Mouse (Mus musculus) right cerebral cortex, postnatal 4 days (tissue): ENCODE measurements at regions not wholly inside any gene's neighbourhood (a gene's known extent, or its start where the extent isn't known, plus 50 kb on each side); places are given as distances from the start of the nearest gene placed in this dataset.
A peak's percentile ranks its signal among the peaks of the same experiment; 100 is the strongest.

Source experiments
- DNase-seq: peaks from one replicate; pipeline ENCODE4 v3.0.0-alpha.2; 2022

GRCm38 (mm10) chr6:100040459-100040984, 246.8 kb downstream of the Rybp start:
- DNase-seq, result no peak

- DNase-seq, result no peak
Measured at GRCm38 (mm10) chr6:100032701-100033100, 254.6 kb downstream of the Rybp start.

DNA sequence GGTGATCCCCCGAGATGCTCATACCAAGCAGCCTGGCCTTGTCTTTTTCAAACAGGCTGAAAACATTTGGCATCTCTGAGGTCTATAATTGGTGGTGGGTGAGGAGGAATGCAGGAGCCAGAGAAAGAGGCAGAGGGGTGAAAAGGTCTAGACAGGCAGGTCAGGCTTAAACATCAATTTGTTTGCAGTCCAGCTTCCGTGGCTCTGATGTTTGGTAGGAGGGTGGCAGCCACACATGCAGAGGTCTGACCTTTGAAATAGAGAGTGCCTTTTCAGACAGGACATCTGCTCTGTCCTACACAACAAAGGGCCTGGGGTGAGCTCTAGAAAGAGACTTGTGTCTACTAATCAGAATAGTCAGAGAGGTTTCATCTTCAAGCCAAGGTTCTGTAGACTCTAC, 256.8 kb downstream of the Rybp start:
- DNase-seq, result no peak

- DNase-seq, result no peak
Measured at GRCm38 (mm10) chr6:100030010-100030409, 257.3 kb downstream of the Rybp start.

- DNase-seq, result no peak
Measured at GRCm38 (mm10) chr6:100027524-100027923, 259.8 kb downstream of the Rybp start.

DNA sequence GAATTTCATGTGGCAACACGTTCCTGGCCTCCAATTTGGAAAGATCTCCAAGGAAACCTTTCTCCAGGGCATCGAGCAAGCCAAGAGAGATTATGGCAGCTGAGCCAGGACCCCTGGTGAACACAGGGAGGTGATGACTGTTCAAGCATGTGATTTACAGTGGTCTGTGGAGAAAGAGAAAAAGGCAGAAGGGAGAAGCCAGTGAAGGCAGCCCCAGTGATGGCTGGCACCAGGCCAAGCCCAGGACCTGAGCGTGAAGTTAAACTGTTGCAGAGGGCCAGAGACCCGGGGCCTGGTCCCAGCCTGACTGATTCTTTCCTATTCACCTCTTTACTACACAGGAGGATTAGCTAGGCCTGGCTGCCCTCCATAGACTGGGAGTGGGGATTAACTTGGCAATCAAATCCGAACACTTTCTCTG, 261.7 kb downstream of the Rybp start:
- DNase-seq, result peak; percentile 20

- DNase-seq, result no peak
Measured at GRCm38 (mm10) chr6:100023434-100024095, 263.7 kb downstream of the Rybp start.

DNA sequence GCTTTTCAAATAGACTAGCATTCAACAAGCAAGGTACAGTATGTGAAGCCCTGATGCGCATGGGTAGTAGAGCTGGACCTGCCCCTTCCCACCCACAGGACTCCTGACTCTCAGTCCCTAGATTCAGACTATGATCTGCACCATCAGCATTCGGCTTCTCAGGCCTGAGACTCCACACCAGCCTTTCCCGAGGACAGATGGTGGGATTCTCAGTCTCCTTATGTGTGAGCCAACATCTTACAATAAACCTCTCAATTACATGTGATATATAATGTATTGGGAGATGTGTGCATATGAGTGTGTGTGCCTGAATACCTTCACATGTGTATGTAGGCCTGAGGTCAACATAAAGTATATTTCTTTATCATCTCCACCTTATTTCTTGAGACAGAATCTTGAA, 268.3 kb downstream of the Rybp start:
- DNase-seq, result no peak

- no peak for DNase-seq
Measured at GRCm38 (mm10) chr6:100013949-100014348, 273.3 kb downstream of the Rybp start.

DNA sequence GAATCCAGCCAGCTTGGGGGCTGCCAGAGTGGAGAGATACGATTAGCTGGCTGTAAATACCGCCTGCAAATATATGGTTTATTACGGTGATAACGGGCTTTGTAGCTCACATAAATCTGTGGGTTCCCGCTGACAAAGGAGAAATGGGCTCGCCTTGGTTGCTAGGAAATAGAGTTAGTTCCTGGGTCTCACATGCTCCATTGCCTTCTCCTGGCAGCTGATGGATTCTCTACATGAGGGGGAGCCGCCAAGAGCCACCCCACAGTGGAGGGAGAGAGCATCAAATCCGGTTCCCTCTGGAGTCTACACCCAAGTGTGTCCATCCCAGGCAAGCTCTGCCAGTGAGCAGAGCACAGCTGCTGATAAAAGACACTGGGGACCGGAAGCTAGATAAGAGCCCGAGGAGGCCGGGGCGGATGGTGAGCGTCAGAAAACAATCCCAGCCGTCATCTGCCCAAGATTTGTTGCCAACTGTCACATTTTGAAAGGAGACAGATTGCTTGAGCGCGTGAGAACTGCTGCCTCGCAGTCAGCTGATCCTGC, 275.7 kb downstream of the Rybp start:
- DNase-seq, result peak; percentile 49

DNA sequence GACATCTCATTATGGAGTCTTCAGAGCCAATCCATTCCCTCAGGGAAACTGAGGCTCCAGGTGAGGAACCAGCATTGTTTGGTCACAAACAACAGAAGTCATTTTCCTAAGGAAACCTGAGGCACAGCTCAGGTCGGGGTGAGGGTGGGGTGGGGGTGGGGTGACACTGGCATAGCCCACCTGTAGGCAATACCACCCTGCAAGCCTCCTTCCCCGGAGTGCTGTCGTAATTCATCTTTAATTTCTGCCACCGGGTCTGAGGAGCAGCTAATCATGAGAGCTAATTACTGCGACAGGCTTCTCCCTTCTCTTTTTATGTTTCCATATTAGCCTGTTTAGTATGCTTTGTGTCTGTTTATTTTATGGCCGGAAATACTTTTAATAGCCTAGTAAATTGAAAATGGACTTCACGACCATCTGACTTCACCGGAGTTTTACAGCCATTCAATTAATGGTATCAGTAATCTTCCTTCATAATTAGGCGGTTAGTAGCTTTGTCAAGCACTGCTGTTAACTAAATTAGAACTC, 276.3 kb downstream of the Rybp start:
- DNase-seq, result no peak

GRCm38 (mm10) chr6:99999711-100000365, 273.6 kb upstream of the Prok2 start:
- DNase-seq, result no peak

DNA sequence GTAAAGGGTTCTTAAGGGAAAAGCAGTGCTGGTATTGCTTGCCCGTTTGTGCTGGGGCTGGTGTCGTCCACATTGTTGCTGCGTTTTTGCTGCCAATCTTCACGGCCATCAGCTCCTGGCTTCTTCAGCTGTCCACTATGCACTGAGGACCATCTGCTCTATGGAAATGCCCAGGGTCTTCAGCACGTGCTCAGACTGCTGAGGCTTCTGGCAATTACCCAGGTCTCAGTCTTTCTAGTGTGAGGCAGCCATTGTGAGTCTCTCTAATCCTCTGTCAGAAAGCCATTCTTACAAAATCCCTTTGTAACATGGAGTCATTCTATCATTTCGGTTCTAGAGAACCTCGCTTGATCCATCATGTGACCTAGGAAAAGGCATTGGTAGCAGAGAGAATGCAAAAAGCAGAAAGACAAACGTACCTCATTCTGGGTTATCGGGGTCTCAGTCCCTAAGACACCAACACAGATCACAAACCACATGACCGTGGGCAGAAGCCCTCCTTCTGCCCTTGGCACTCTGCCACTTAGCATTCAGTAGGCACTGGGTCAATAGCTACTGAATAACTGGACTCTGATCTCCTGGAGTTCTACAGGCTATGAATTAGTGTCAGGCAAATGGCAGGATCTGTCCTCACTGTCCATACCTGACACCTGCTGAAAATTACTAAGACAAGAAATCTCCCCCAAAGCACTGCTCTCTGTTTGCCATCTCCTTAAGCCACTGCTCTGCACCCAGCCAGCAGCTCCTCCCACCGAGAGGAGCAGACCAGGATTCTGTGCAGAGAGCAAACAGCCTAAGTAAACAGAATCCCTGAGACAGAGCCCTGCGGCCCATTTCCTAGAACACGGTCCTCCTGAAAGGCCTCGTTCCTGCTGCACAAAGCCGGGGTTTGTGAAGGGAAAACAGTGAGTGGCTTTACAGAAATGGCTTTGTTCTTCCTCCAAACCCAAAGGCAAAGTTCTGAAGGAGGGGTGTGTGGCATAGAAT, 270.1 kb upstream of the Prok2 start:
- DNase-seq, result no peak

DNA sequence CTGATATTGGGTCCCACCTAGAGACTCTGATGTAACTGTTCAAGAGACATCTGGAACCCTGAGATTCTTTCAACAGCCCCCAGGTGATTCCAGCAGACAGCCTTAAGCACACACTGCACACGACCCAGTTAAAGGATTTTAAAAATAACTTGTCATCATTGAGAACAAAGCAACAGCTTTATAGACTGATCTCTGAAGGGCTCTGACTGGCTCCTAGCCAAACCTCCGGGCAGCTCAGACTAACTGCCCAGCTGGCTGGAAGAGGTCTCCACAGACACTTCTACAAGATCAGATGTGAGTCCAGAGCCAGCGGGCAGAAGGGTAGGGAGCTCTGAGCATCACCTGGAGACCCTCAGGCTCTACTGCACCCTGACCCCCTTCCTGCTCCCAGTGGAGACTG, 267.8 kb upstream of the Prok2 start:
- DNase-seq, result no peak

DNA sequence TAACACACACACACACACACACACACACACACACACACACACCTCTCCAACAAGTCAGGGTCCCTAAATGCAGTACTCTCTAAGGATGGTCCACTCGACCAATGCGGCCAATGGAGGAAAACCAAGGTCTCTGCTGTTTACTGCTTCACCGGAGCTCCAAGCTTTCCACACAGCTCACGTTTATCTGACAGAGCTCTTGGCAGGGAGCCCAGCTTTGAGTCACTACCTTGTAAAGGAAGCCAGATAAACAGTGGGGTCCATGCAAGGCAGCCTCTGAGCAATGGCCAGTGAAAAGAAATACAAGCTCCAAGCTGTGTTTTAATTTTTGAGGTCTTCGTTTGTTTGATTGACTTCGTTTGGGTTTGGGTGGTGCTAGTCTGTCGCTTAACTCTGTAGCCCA, 264.9 kb upstream of the Prok2 start:
- peak; percentile 70 for DNase-seq

- no peak for DNase-seq
Measured at GRCm38 (mm10) chr6:99990604-99991003, 264.4 kb upstream of the Prok2 start.

DNA sequence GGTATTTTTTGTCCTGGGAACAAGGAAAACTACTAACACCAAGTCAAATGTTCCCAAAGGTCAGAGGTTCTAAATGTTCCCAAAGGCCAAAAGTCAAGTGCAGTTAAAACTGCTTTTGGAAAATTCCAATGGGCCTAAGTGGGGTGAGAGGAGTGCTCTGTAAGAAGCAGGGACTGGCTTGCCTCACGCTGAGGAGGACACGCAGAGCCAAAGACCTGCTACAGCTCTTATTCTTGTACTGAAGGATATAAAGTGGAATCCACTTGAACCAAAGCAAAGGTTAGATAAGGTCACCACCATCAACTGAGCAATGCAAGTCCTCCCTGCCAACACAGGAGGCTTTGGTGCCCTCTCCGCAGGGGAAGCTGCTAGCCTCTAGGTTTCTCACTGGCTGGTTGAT, 260.3 kb upstream of the Prok2 start:
- DNase-seq, result no peak

GRCm38 (mm10) chr6:99985322-99985721, 259.1 kb upstream of the Prok2 start:
- DNase-seq, result no peak

GRCm38 (mm10) chr6:99984856-99985224, 258.6 kb upstream of the Prok2 start:
- no peak for DNase-seq

- no peak for DNase-seq
Measured at GRCm38 (mm10) chr6:99984057-99984855, 258.1 kb upstream of the Prok2 start.

- DNase-seq, result no peak
Measured at GRCm38 (mm10) chr6:99979614-99980013, 253.4 kb upstream of the Prok2 start.

DNA sequence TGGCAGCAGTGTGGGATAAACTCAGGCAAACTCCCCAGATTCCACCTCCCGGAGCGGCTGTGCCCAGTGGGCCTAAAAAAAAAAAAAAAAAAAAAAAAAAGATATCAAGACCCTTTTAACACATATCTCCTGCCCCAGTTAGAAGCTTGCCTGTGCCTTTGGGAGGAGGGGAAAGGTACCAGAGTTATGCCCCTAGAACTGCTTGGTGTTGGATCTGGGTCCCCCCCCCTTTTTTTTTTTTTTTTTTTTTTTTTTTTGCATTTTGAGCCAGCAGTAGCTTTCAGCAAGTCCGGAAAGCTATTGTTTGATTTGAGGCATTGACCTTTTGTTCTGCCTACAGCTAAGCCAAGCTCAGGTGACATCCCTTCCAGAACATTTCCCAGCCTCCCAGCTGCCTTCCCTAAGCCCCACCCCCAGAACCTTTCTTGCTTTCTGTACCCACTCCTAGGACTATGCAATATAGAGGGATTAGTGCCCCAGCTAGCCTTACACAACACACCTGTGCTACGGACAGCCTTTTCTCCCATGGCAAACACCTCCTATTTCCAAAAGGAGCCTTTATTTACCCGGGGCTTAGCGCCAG, 252.1 kb upstream of the Prok2 start:
- no peak for DNase-seq
